Mouse (Mus musculus) midbrain, embryonic 16.5 days (tissue): ENCODE results near the gene Obsl1. TPM values are rescaled to one million over a fixed set of nuclear protein-coding genes. Genes with fewer than 3 reads are reported as not detected.
A peak's percentile ranks its signal among the peaks of the same experiment; 100 is the strongest.

Experiments used
- ATAC-seq: fragments of 200-750 bp; cut with Nextera tagmentation; 2 replicates; pipeline ENCODE4 v1.8.0; 2017; ENCODE audit warnings: moderate TSS enrichment
- H3K27ac ChIP-seq: fragments of 300-500 bp; sonication (generic); 2 replicates; pipeline ENCODE4 v1.5.1; 2014; ENCODE audit warnings: mild to moderate bottlenecking, low read length, mixed read lengths
- H3K27me3 ChIP-seq: fragments of 300-500 bp; sonication (generic); 2 replicates; pipeline ENCODE4 v1.6.1; 2014; ENCODE audit warnings: low read depth, low read length, mixed read lengths; ENCODE audit not compliant: control insufficient read depth, insufficient read depth
- H3K36me3 ChIP-seq: fragments of 300-500 bp; sonication (generic); 2 replicates; pipeline ENCODE4 v1.6.1; 2014; ENCODE audit warnings: mild to moderate bottlenecking, low read length, moderate library complexity, mixed read lengths; ENCODE audit not compliant: control insufficient read depth, insufficient read depth
- H3K4me1 ChIP-seq: fragments of 300-500 bp; sonication (generic); 2 replicates; pipeline ENCODE4 v1.6.1; 2014; ENCODE audit warnings: mild to moderate bottlenecking, low read length, mixed read lengths; ENCODE audit not compliant: control insufficient read depth, insufficient read depth
- H3K4me2 ChIP-seq: fragments of 300-500 bp; sonication (generic); 2 replicates; pipeline ENCODE4 v1.6.1; 2014; ENCODE audit warnings: mild to moderate bottlenecking, low read length, mixed read lengths
- H3K4me3 ChIP-seq: fragments of 300-500 bp; sonication (generic); 2 replicates; pipeline ENCODE4 v1.5.1; 2014; ENCODE audit warnings: low read depth, mild to moderate bottlenecking, low read length, moderate library complexity, mixed read lengths
- H3K9ac ChIP-seq: fragments of 300-500 bp; sonication (generic); 2 replicates; pipeline ENCODE4 v1.6.1; 2014; ENCODE audit warnings: low read depth, low read length, mixed read lengths
- H3K9me3 ChIP-seq: fragments of 300-500 bp; sonication (generic); replicated peaks from 2 replicates; pipeline ENCODE4 v1.6.1; 2014; ENCODE audit warnings: mild to moderate bottlenecking, low read length, mixed read lengths; ENCODE audit not compliant: control insufficient read depth, poor library complexity, severe bottlenecking
- WGBS: fragments of 180-500 bp; shearing (Covaris S2); extraction: QIAGEN DNeasy Blood & Tissue Kit; methylation state at CpG from one replicate; pipeline ENCODE4 v1.1.7; 2014; 5-methylcytosine and 5-hydroxymethylcytosine counted together
- polyA plus RNA-seq: library from polyadenylated mRNA; unstranded; fragments of >200 nt; fragmentation: Nextera tagmentation; extraction: Ambion mirVana; gene quantifications from 2 replicates; pipeline ENCODE4 v1.2.1, GENCODE M21; 2015

Gene Obsl1
- polyA plus RNA-seq, 1 experiment from 2014 or later, result 23.1 TPM

- H3K27ac ChIP-seq, result peak overlapping the region; percentile 11
Observed at GRCm38 (mm10) chr1:75463652-75464204, 42.5 kb downstream of the Obsl1 start.

GRCm38 (mm10) chr1:75462636-75463035 is 43.6 kb downstream of the Obsl1 start:
- H3K4me3 ChIP-seq, result no peak overlapping the region
- no peaks in the 10 kb centered on the region for H3K9me3 ChIP-seq
- no peaks in the 10 kb centered on the region for H3K27me3 ChIP-seq
- no peak overlapping the region for H3K4me2 ChIP-seq
- H3K36me3 ChIP-seq, result no peaks in the 10 kb centered on the region
- peaks cover 28% of the 10 kb centered on the region for H3K4me1 ChIP-seq
- ATAC-seq, result no peak
- 42% methylated on average over 1 of the region's 1 CpGs for WGBS
- H3K9ac ChIP-seq, result no peak overlapping the region
- H3K27ac ChIP-seq, result 0 out of 2 replicates have a peak overlapping the region, but pooled peaks have one; percentile 0

More at GRCm38 (mm10) chr1:75463652-75464204, 42.5 kb downstream of the Obsl1 start:
- Histone ChIP-seq H3K9ac (peak overlapping the region; percentile 49), H3K4me1 (peaks cover 17% of the 10 kb centered on the region), H3K27me3 (no peaks in the 10 kb centered on the region), H3K9me3 (no peaks in the 10 kb centered on the region), H3K4me3 (no peak overlapping the region), H3K4me2 (no peak overlapping the region), H3K36me3 (no peaks in the 10 kb centered on the region)
- peak; percentile 58 for ATAC-seq
- 52% methylated on average over 5 of the region's 5 CpGs for WGBS

- peaks cover 32% of the 10 kb centered on the region for H3K4me1 ChIP-seq
- H3K27me3 ChIP-seq, result no peaks in the 10 kb centered on the region
- WGBS, result 70% methylated on average over 7 of the region's 7 CpGs
- H3K27ac ChIP-seq, result no peak overlapping the region
- no peak for ATAC-seq
- no peaks in the 10 kb centered on the region for H3K36me3 ChIP-seq
- no peak overlapping the region for H3K4me2 ChIP-seq
- H3K4me3 ChIP-seq, result no peak overlapping the region
- no peak overlapping the region for H3K9ac ChIP-seq
- no peaks in the 10 kb centered on the region for H3K9me3 ChIP-seq
Observed at GRCm38 (mm10) chr1:75460297-75460696, 46.0 kb downstream of the Obsl1 start.

GRCm38 (mm10) chr1:75458789-75459684 is 47.2 kb downstream of the Obsl1 start:
- 16% methylated on average over 23 of the region's 23 CpGs for WGBS
- Histone ChIP-seq H3K9me3 (no peaks in the 10 kb centered on the region), H3K36me3 (no peaks in the 10 kb centered on the region), H3K9ac (peak overlapping the region; percentile 58), H3K27ac (peak overlapping the region; percentile 78), H3K27me3 (no peaks in the 10 kb centered on the region), H3K4me1 (peaks cover 32% of the 10 kb centered on the region), H3K4me2 (peak overlapping the region; percentile 56), H3K4me3 (peak overlapping the region; percentile 28)
- no peak for ATAC-seq

GRCm38 (mm10) chr1:75458025-75458788 is 48.0 kb downstream of the Obsl1 start:
- Histone ChIP-seq H3K9me3 (no peaks in the 10 kb centered on the region), H3K4me1 (peaks cover 28% of the 10 kb centered on the region), H3K4me2 (peak overlapping the region; percentile 56), H3K36me3 (no peaks in the 10 kb centered on the region), H3K27me3 (no peaks in the 10 kb centered on the region), H3K27ac (peak overlapping the region; percentile 78), H3K9ac (peak overlapping the region; percentile 58), H3K4me3 (peak overlapping the region; percentile 28)
- ATAC-seq, result peak; percentile 69
- 3% methylated on average over 41 of the region's 42 CpGs for whole genome bisulfite sequencing

- peak overlapping the region; percentile 78 for H3K27ac ChIP-seq
- WGBS, result under 1% methylated on average over 7 of the region's 10 CpGs
- H3K4me2 ChIP-seq, result peak overlapping the region; percentile 56
- no peak overlapping the region; the same call in 1 of the 2 replicates for H3K4me3 ChIP-seq
- H3K27me3 ChIP-seq, result no peaks in the 10 kb centered on the region
- H3K9ac ChIP-seq, result peak overlapping the region; percentile 58
- H3K4me1 ChIP-seq, result peaks cover 28% of the 10 kb centered on the region
- no peaks in the 10 kb centered on the region for H3K9me3 ChIP-seq
- peak; percentile 40 for ATAC-seq
- no peaks in the 10 kb centered on the region for H3K36me3 ChIP-seq
Observed at GRCm38 (mm10) chr1:75457710-75458024, 48.6 kb downstream of the Obsl1 start.

GRCm38 (mm10) chr1:75456746-75457564 is 49.3 kb downstream of the Obsl1 start:
- ATAC-seq, result no peak
- Histone ChIP-seq H3K4me1 (peaks cover 28% of the 10 kb centered on the region), H3K9ac (no peak overlapping the region), H3K4me3 (no peak overlapping the region), H3K36me3 (no peaks in the 10 kb centered on the region), H3K27me3 (no peaks in the 10 kb centered on the region), H3K4me2 (peak overlapping the region; percentile 13; the same call in 1 of the 2 replicates), H3K9me3 (no peaks in the 10 kb centered on the region), H3K27ac (peak overlapping the region; percentile 78)
- 11% methylated on average over 14 of the region's 14 CpGs for WGBS

GRCm38 (mm10) chr1:75455948-75456347 is 50.3 kb downstream of the Obsl1 start:
- Histone ChIP-seq H3K9me3 (no peaks in the 10 kb centered on the region), H3K4me1 (peaks cover 28% of the 10 kb centered on the region), H3K4me3 (no peak overlapping the region), H3K27me3 (no peaks in the 10 kb centered on the region), H3K27ac (peak overlapping the region; percentile 55), H3K4me2 (peak overlapping the region; percentile 13), H3K9ac (0 out of 2 replicates have a peak overlapping the region, but pooled peaks have one; percentile 11), H3K36me3 (no peaks in the 10 kb centered on the region)
- no peak for ATAC-seq
- 12% methylated on average over 5 of the region's 5 CpGs for WGBS
